Mouse (Mus musculus): ENCODE results near the gene Osbpl2. TPM values are rescaled to one million over a fixed set of nuclear protein-coding genes. Genes with fewer than 3 reads are reported as not detected.
A peak's percentile ranks its signal among the peaks of the same experiment; 100 is the strongest.

Gene Osbpl2
- polyA plus RNA-seq, 1 experiment from 2014 or later: 32.1 TPM

GRCm38 (mm10) chr2:180087472-180087871 lies 31.6 kb upstream of the Osbpl2 start:
- Histone ChIP-seq H3K4me3 (replicated peaks) (no peak overlapping the region), H3K4me2 (no peak overlapping the region), H3K9ac (no peak overlapping the region), H3K27ac (no peak overlapping the region), H3K4me1 (peaks cover 36% of the 10 kb centered on the region), H3K27me3 (no peaks in the 10 kb centered on the region), H3K9me3 (replicated peaks) (no peaks in the 10 kb centered on the region), H3K36me3 (peaks cover 27% of the 10 kb centered on the region)
- ATAC-seq (replicated peaks; ENCODE audit: low FRiP score): no peak
- 85% methylated on average over 4 of the region's 4 CpGs for WGBS

GRCm38 (mm10) chr2:180090285-180090684 lies 28.8 kb upstream of the Osbpl2 start:
- H3K9ac ChIP-seq: no peak overlapping the region
- peaks cover 7% of the 10 kb centered on the region for H3K36me3 ChIP-seq
- 35% methylated on average over 11 of the region's 11 CpGs for WGBS
- peaks cover 23% of the 10 kb centered on the region for H3K4me1 ChIP-seq
- ATAC-seq (replicated peaks; ENCODE audit: low FRiP score): peak; percentile 71; the same call in 1 of the 2 replicates
- no peak overlapping the region for H3K4me3 ChIP-seq (replicated peaks)
- H3K9me3 ChIP-seq (replicated peaks): no peaks in the 10 kb centered on the region
- no peaks in the 10 kb centered on the region for H3K27me3 ChIP-seq
- no peak overlapping the region for H3K4me2 ChIP-seq
- no peak overlapping the region for H3K27ac ChIP-seq

GRCm38 (mm10) chr2:180095711-180096110 lies 23.4 kb upstream of the Osbpl2 start:
- peaks cover 6% of the 10 kb centered on the region; the same call in 1 of the 2 replicates for H3K4me1 ChIP-seq
- no peak for ATAC-seq (replicated peaks; ENCODE audit: low FRiP score)
- no peak overlapping the region for H3K9ac ChIP-seq
- WGBS: 39% methylated on average over 5 of the region's 5 CpGs
- H3K27ac ChIP-seq: no peak overlapping the region
- no peaks in the 10 kb centered on the region for H3K36me3 ChIP-seq
- H3K27me3 ChIP-seq: peaks cover 44% of the 10 kb centered on the region
- no peak overlapping the region for H3K4me2 ChIP-seq
- H3K9me3 ChIP-seq (replicated peaks): no peaks in the 10 kb centered on the region
- no peak overlapping the region for H3K4me3 ChIP-seq (replicated peaks)

GRCm38 (mm10) chr2:180097585-180097984 lies 21.5 kb upstream of the Osbpl2 start:
- no peaks in the 10 kb centered on the region for H3K36me3 ChIP-seq
- WGBS: 40% methylated on average over 3 of the region's 3 CpGs
- H3K9ac ChIP-seq: no peak overlapping the region
- H3K4me3 ChIP-seq (replicated peaks): no peak overlapping the region
- H3K9me3 ChIP-seq (replicated peaks): no peaks in the 10 kb centered on the region
- H3K27me3 ChIP-seq: peaks cover 63% of the 10 kb centered on the region
- no peak for ATAC-seq (replicated peaks; ENCODE audit: low FRiP score)
- H3K27ac ChIP-seq: no peak overlapping the region
- H3K4me2 ChIP-seq: no peak overlapping the region
- H3K4me1 ChIP-seq: peaks cover 6% of the 10 kb centered on the region; the same call in 1 of the 2 replicates

- H3K27ac ChIP-seq: no peak overlapping the region
- no peak overlapping the region for H3K9ac ChIP-seq
- no peak overlapping the region for H3K4me2 ChIP-seq
- no peaks in the 10 kb centered on the region for H3K9me3 ChIP-seq (replicated peaks)
- WGBS: 46% methylated on average over 5 of the region's 5 CpGs
- peaks cover 69% of the 10 kb centered on the region for H3K27me3 ChIP-seq
- no peak overlapping the region for H3K4me3 ChIP-seq (replicated peaks)
- peaks cover 10% of the 10 kb centered on the region for H3K4me1 ChIP-seq
- no peaks in the 10 kb centered on the region for H3K36me3 ChIP-seq
- ATAC-seq (replicated peaks; ENCODE audit: low FRiP score): no peak
Measured at GRCm38 (mm10) chr2:180098167-180098566, 20.9 kb upstream of the Osbpl2 start.

- 5% methylated on average over 15 of the region's 15 CpGs for WGBS
- H3K9ac ChIP-seq: no peak overlapping the region
- no peak overlapping the region for H3K27ac ChIP-seq
- peaks cover 82% of the 10 kb centered on the region for H3K27me3 ChIP-seq
- H3K9me3 ChIP-seq (replicated peaks): no peaks in the 10 kb centered on the region
- peak overlapping the region; percentile 32 for H3K4me2 ChIP-seq
- H3K36me3 ChIP-seq: no peaks in the 10 kb centered on the region
- H3K4me3 ChIP-seq (replicated peaks): no peak overlapping the region
- no peak for ATAC-seq (replicated peaks; ENCODE audit: low FRiP score)
- peaks cover 23% of the 10 kb centered on the region for H3K4me1 ChIP-seq
Measured at GRCm38 (mm10) chr2:180099529-180099928, 19.6 kb upstream of the Osbpl2 start.

- H3K4me2 ChIP-seq: peak overlapping the region; percentile 99
- H3K27me3 ChIP-seq: peaks cover 77% of the 10 kb centered on the region
- H3K36me3 ChIP-seq: no peaks in the 10 kb centered on the region
- WGBS: 1% methylated on average over 50 of the region's 57 CpGs
- no peak overlapping the region for H3K27ac ChIP-seq
- no peaks in the 10 kb centered on the region for H3K9me3 ChIP-seq (replicated peaks)
- H3K4me1 ChIP-seq: peaks cover 29% of the 10 kb centered on the region
- H3K9ac ChIP-seq: 0 out of 2 replicates have a peak overlapping the region, but pooled peaks have one; percentile 17
- peak overlapping the region; percentile 55 for H3K4me3 ChIP-seq (replicated peaks)
- no peak for ATAC-seq (replicated peaks; ENCODE audit: low FRiP score)
Measured at GRCm38 (mm10) chr2:180103151-180103977, 15.7 kb upstream of the Osbpl2 start.

- H3K9ac ChIP-seq: peak within 1 kb of the TSS; percentile 17; the same call in 1 of the 2 replicates
- peaks cover 69% of the 10 kb centered on the region for H3K27me3 ChIP-seq
- 1% methylated on average over 84 of the region's 87 CpGs for WGBS
- no peaks in the 10 kb centered on the region for H3K36me3 ChIP-seq
- no peaks in the 10 kb centered on the region for H3K9me3 ChIP-seq (replicated peaks)
- ATAC-seq (replicated peaks; ENCODE audit: low FRiP score): peak; percentile 84
- peak within 1 kb of the TSS; percentile 99 for H3K4me2 ChIP-seq
- no peak within 1 kb of the TSS for H3K27ac ChIP-seq
- H3K4me3 ChIP-seq (replicated peaks): peak within 1 kb of the TSS; percentile 55
- peaks cover 29% of the 10 kb centered on the region for H3K4me1 ChIP-seq
Measured at GRCm38 (mm10) chr2:180103978-180104658, 15.0 kb upstream of the Osbpl2 start, which contains the start of gene Hrh3. Gene Hrh3 (minus strand): TSS chr2:180104488.

- ATAC-seq (replicated peaks; ENCODE audit: low FRiP score): no peak; the same call in 1 of the 2 replicates
- Histone ChIP-seq H3K4me1 (peaks cover 25% of the 10 kb centered on the region), H3K36me3 (no peaks in the 10 kb centered on the region), H3K27me3 (peaks cover 62% of the 10 kb centered on the region), H3K9me3 (replicated peaks) (no peaks in the 10 kb centered on the region), H3K27ac (no peak overlapping the region), H3K9ac (no peak overlapping the region), H3K4me3 (replicated peaks) (peak overlapping the region; percentile 55), H3K4me2 (peak overlapping the region; percentile 99)
- 10% methylated on average over 24 of the region's 24 CpGs for WGBS
Measured at GRCm38 (mm10) chr2:180104659-180105377, 14.3 kb upstream of the Osbpl2 start.

- Histone ChIP-seq H3K4me2 (no peak overlapping the region), H3K27ac (no peak overlapping the region), H3K27me3 (peaks cover 54% of the 10 kb centered on the region), H3K4me1 (peaks cover 23% of the 10 kb centered on the region), H3K36me3 (no peaks in the 10 kb centered on the region), H3K9ac (no peak overlapping the region), H3K4me3 (replicated peaks) (no peak overlapping the region), H3K9me3 (replicated peaks) (no peaks in the 10 kb centered on the region)
- no peak for ATAC-seq (replicated peaks; ENCODE audit: low FRiP score)
- WGBS: 27% methylated on average over 8 of the region's 8 CpGs
Measured at GRCm38 (mm10) chr2:180105441-180106190, 13.5 kb upstream of the Osbpl2 start.

- WGBS: 69% methylated on average over 4 of the region's 4 CpGs
- peaks cover 23% of the 10 kb centered on the region for H3K4me1 ChIP-seq
- H3K36me3 ChIP-seq: no peaks in the 10 kb centered on the region
- H3K9me3 ChIP-seq (replicated peaks): no peaks in the 10 kb centered on the region
- H3K27me3 ChIP-seq: peaks cover 40% of the 10 kb centered on the region
- no peak overlapping the region for H3K9ac ChIP-seq
- no peak overlapping the region for H3K27ac ChIP-seq
- H3K4me3 ChIP-seq (replicated peaks): no peak overlapping the region
- no peak for ATAC-seq (replicated peaks; ENCODE audit: low FRiP score)
- H3K4me2 ChIP-seq: no peak overlapping the region
Measured at GRCm38 (mm10) chr2:180107081-180107480, 12.0 kb upstream of the Osbpl2 start.
